Mouse (Mus musculus) heart, postnatal 0 days (tissue): ENCODE results near the gene Fgd6. TPM values are rescaled to one million over a fixed set of nuclear protein-coding genes. Genes with fewer than 3 reads are reported as not detected.

Experiments
- ATAC-seq: fragments of 200-750 bp; cut with Nextera tagmentation; 2 replicates; pipeline ENCODE4 v1.8.0; 2017; ENCODE audit warnings: low read depth, moderate number of reproducible peaks, moderate library complexity; ENCODE audit not compliant: insufficient read depth
- DNase-seq: peaks from one replicate; pipeline ENCODE4 v3.0.0-alpha.2; 2016; ENCODE audit warnings: low spot score
- H3K27ac ChIP-seq: fragments of 300-500 bp; sonication (generic); 2 replicates; pipeline ENCODE4 v1.5.1; 2014; ENCODE audit warnings: low read depth, mild to moderate bottlenecking
- H3K27me3 ChIP-seq: fragments of 300-500 bp; sonication (generic); 2 replicates; pipeline ENCODE4 v1.6.1; 2014; ENCODE audit warnings: low read length, mixed read lengths; ENCODE audit not compliant: control insufficient read depth, insufficient read depth
- H3K36me3 ChIP-seq: fragments of 300-500 bp; sonication (generic); replicated peaks from 2 replicates; pipeline ENCODE4 v1.6.1; 2014; ENCODE audit warnings: low read length, mixed read lengths; ENCODE audit not compliant: control insufficient read depth, insufficient read depth
- H3K4me1 ChIP-seq: fragments of 300-500 bp; sonication (generic); 2 replicates; pipeline ENCODE4 v1.6.1; 2014; ENCODE audit warnings: antibody characterized with exemption; ENCODE audit not compliant: control insufficient read depth, insufficient read depth
- H3K4me2 ChIP-seq: fragments of 300-500 bp; sonication (generic); 2 replicates; pipeline ENCODE4 v1.6.1; 2014; ENCODE audit warnings: low read depth, mild to moderate bottlenecking, low read length, moderate library complexity
- H3K4me3 ChIP-seq: fragments of 300-500 bp; sonication (generic); 2 replicates; pipeline ENCODE4 v1.5.1; 2014; ENCODE audit warnings: low read depth, low read length
- H3K9ac ChIP-seq: fragments of 300-500 bp; sonication (generic); replicated peaks from 2 replicates; pipeline ENCODE4 v1.6.1; 2014; ENCODE audit warnings: low read depth, low read length, mixed read lengths
- H3K9me3 ChIP-seq: fragments of 300-500 bp; sonication (generic); replicated peaks from 2 replicates; pipeline ENCODE4 v1.6.1; 2016; ENCODE audit warnings: low read length; ENCODE audit not compliant: control insufficient read depth
- CTCF ChIP-seq: IDR thresholded peaks from 2 replicates; pipeline ENCODE4 v1.5.1; 2016; ENCODE audit warnings: antibody characterized with exemption, control low read depth, low read depth
- EP300 ChIP-seq: IDR thresholded peaks from 2 replicates; pipeline ENCODE4 v1.6.1; 2016; ENCODE audit warnings: antibody characterized with exemption, low read depth
- WGBS: fragments of 180-500 bp; shearing (Covaris S2); extraction: QIAGEN DNeasy Blood & Tissue Kit; methylation state at CpG from one replicate; pipeline ENCODE4 v1.1.7; 2014; 5-methylcytosine and 5-hydroxymethylcytosine counted together
- polyA plus RNA-seq: library from polyadenylated mRNA; unstranded; fragments of >200 nt; fragmentation: Nextera tagmentation; extraction: Ambion mirVana; gene quantifications from 2 replicates; pipeline ENCODE4 v1.2.1, GENCODE M21; 2015
- total RNA-seq: library from RNA; depleted of rRNA; stranded (reverse); fragments of >200 nt; gene quantifications from 2 replicates; pipeline ENCODE4 v1.2.3, GENCODE M21; 2014; ENCODE audit warnings: low replicate concordance; rRNA removed

The Fgd6 gene
- total and polyA plus RNA-seq, 2 experiments from 2014 or later, result 1.3 to 2.7 TPM

DNA sequence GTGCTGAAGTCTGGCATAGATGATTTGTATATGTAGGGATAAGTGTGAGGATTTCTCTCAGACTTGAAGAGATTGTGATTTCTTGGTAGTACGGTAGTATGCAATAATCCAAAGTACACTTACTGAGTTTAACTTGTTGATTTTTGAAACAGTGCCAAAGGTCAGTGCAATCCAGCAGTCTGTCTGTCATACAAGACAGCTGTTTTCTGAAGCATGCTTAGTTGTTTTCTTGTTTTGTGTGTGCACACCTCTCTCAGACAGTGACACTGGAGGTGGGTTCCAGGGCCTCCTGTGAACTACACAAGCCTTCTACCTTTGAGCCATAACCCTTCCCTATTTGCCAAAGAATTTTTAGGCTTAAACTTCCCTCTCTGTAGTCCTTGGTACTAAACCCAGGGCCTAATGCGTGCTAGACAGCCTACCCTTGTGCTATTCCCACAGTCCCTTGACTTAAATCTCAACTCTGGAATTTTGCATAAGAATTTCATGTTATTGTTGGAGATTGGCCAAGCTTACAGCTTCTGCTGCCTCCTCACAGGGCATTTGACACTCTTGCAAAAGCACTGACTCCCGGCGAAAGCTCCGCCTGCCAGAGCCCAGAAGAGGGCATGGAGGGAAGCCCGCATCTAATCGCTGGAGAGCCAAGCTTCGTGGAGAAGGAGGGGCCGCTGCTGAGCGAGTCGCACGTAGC is 135.8 kb downstream of the Fgd6 start:
- H3K4me3 ChIP-seq, result no peak overlapping the region
- H3K27ac ChIP-seq, result no peak overlapping the region
- WGBS, result 45% methylated on average over 12 of the region's 12 CpGs
- TF ChIP-seq EP300, result no peak
- no peak for TF ChIP-seq CTCF
- H3K9ac ChIP-seq, result no peak overlapping the region
- peaks cover 92% of the 10 kb centered on the region for H3K36me3 ChIP-seq
- DNase-seq, result peak; percentile 16
- no peaks in the 10 kb centered on the region for H3K27me3 ChIP-seq
- no peak overlapping the region for H3K4me2 ChIP-seq
- H3K9me3 ChIP-seq, result no peaks in the 10 kb centered on the region
- H3K4me1 ChIP-seq, result no peaks in the 10 kb centered on the region
- ATAC-seq, result no peak

DNA sequence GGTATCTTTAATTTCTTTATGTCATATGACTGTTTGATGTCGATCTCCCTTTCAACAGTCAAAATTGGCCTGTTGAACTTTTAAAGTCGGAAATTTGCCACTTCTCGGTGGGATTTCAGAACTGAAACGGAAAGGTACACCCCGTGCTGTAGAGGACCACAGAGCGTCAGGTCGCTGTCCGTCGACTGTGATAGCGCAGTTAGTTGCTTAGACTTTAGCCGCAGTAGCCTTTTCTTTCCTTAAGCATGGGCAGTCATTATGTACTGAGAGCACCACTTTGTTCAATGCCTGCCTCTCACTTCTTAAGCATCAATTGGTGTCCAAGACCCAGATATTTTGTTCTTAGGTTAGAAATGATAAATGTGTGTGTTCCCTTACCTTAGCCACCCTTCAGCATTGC is 136.3 kb downstream of the Fgd6 start:
- 70% methylated on average over 11 of the region's 11 CpGs for WGBS
- no peak overlapping the region for H3K27ac ChIP-seq

DNA sequence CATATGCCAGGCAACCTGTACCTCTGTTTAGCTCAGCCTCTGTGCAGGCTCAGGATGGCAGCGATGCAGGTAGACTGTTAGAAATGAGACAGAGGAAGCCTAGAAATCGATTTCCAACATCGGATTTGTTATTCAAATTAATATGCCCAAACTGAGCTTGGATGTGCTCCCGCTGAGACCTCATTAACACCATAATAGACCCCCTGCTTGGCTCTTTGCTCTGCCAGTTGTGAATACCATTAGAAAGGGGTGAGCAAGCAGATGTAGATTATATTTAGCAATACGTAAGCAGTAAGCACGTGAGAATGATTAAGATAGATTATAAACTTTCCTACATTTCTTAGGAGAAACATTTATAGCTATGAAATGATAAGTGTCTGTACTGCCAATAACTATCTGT is 136.9 kb downstream of the Fgd6 start:
- 75% methylated on average over 6 of the region's 6 CpGs for WGBS
- Histone ChIP-seq H3K36me3 (peaks cover 81% of the 10 kb centered on the region), H3K4me2 (no peak overlapping the region)

More for the DNA sequence above, 136.3 kb downstream of the Fgd6 start:
- Histone ChIP-seq H3K9me3 (no peaks in the 10 kb centered on the region), H3K9ac (no peak overlapping the region), H3K4me1 (no peaks in the 10 kb centered on the region), H3K4me3 (no peak overlapping the region), H3K4me2 (no peak overlapping the region), H3K36me3 (peaks cover 86% of the 10 kb centered on the region), H3K27me3 (no peaks in the 10 kb centered on the region)
- ATAC-seq (no peak), DNase-seq (no peak)
- TF ChIP-seq EP300 (no peak), CTCF (no peak)

DNA sequence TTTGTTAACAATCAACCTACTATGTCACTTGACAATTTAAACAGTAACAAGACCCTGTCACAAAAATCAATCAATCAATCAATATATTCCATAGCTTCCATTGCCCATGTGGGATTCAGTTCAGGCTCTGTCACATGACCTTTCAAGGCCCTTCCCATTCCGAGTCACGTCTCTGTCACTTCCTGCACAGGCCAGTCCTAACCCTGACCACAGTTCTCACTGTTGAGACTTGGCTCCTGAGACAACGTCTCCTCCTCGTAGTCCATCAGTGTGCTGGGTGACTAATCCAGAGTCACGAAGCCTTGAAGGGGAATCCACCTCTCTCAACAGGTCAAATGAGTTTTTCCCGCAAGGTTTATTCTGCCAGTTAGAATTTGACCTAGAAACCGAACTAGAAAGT is 138.9 kb downstream of the Fgd6 start:
- no peaks in the 10 kb centered on the region for H3K9me3 ChIP-seq
- H3K36me3 ChIP-seq, result peaks cover 65% of the 10 kb centered on the region
- H3K4me1 ChIP-seq, result no peaks in the 10 kb centered on the region
- no peak overlapping the region for H3K4me3 ChIP-seq
- ATAC-seq (no peak), DNase-seq (no peak)
- no peak overlapping the region for H3K27ac ChIP-seq
- WGBS, result 79% methylated on average over 7 of the region's 7 CpGs
- TF ChIP-seq EP300 (no peak), CTCF (no peak)
- no peaks in the 10 kb centered on the region for H3K27me3 ChIP-seq
- no peak overlapping the region for H3K4me2 ChIP-seq
- H3K9ac ChIP-seq, result no peak overlapping the region

More for the DNA sequence above, 136.9 kb downstream of the Fgd6 start:
- H3K4me1 ChIP-seq, result no peaks in the 10 kb centered on the region
- no peaks in the 10 kb centered on the region for H3K9me3 ChIP-seq
- ATAC-seq (no peak), DNase-seq (no peak)
- no peaks in the 10 kb centered on the region for H3K27me3 ChIP-seq
- no peak for TF ChIP-seq CTCF
- no peak for TF ChIP-seq EP300
- H3K27ac ChIP-seq, result no peak overlapping the region
- H3K9ac ChIP-seq, result no peak overlapping the region
- no peak overlapping the region for H3K4me3 ChIP-seq

DNA sequence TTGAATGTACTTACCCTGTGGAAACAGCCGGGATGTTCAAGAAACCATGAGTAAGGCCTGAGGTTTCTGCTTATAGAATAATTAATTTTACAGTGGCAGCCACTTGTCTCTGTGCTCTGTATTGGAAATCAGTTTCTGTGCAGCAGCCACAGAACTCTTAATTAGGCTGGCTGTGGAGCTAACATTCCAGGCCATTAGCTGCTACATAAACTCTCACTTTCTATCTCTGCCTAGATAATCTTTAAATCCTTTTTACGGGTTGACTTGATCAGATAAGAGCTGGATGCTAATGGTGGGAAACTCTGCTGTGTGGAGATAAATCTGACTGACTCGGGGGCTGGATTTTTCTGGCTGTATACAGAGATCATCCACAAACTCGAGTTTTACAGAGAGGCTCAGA is 147.4 kb downstream of the Fgd6 start:
- peaks cover 34% of the 10 kb centered on the region for H3K36me3 ChIP-seq
- no peak overlapping the region for H3K9ac ChIP-seq
- 44% methylated on average over 4 of the region's 4 CpGs for WGBS
- ATAC-seq (no peak), DNase-seq (no peak)
- no peaks in the 10 kb centered on the region for H3K4me1 ChIP-seq
- no peaks in the 10 kb centered on the region for H3K9me3 ChIP-seq
- TF ChIP-seq CTCF (no peak), EP300 (no peak)
- no peak overlapping the region for H3K27ac ChIP-seq
- H3K4me2 ChIP-seq, result no peak overlapping the region
- no peak overlapping the region for H3K4me3 ChIP-seq
- H3K27me3 ChIP-seq, result no peaks in the 10 kb centered on the region

Other genes with a start within 250 kb of the Fgd6 start
- not detected in 2 replicates for gene Usp44, start 204.4 kb upstream of the Fgd6 start, total RNA-seq
- not detected in 2 replicates for gene Usp44, start 204.4 kb upstream of the Fgd6 start, polyA plus RNA-seq
- gene Metap2, start 138.9 kb upstream of the Fgd6 start, total RNA-seq, result 22.0 and 37.9 TPM in 2 replicates
- gene Metap2, start 138.9 kb upstream of the Fgd6 start, polyA plus RNA-seq, result 141 and 151 TPM in 2 replicates
- gene Vezt, start 184 bp upstream of the Fgd6 start, total RNA-seq, result 20.8 and 23.8 TPM in 2 replicates
- gene Vezt, start 184 bp upstream of the Fgd6 start, polyA plus RNA-seq, result 21.9 and 25.8 TPM in 2 replicates
- 4.8 and 11.7 TPM in 2 replicates for gene Nr2c1, start 112.0 kb downstream of the Fgd6 start, total RNA-seq
- 5.2 and 5.3 TPM in 2 replicates for gene Nr2c1, start 112.0 kb downstream of the Fgd6 start, polyA plus RNA-seq
- 400 and 502 TPM in 2 replicates for gene Ndufa12, start 162.7 kb downstream of the Fgd6 start, total RNA-seq
- gene Ndufa12, start 162.7 kb downstream of the Fgd6 start, polyA plus RNA-seq, result 1,221 and 1,258 TPM in 2 replicates